Mouse (Mus musculus) G1E (cell line): ENCODE measurements around the gene Angptl2.

Experiments
- CTCF ChIP-seq: IDR thresholded peaks from 2 replicates; pipeline ENCODE4 v1.5.1; 2012; ENCODE audit warnings: low read depth, low read length, inconsistent platforms, mixed read lengths
- GATA1 ChIP-seq: IDR thresholded peaks from 2 replicates; pipeline ENCODE4 v1.6.1; 2012; ENCODE audit warnings: borderline replicate concordance, low read length, inconsistent platforms, mixed read lengths
- TAL1 ChIP-seq: conservative IDR thresholded peaks from 2 replicates; pipeline ENCODE4 v1.6.1; 2012; ENCODE audit warnings: low read depth, low read length, inconsistent platforms, mixed read lengths

- no peak for TF ChIP-seq CTCF
- no peak for TF ChIP-seq GATA1
- TF ChIP-seq TAL1: no peak
Observed at GRCm38 (mm10) chr2:33208134-33208533, 7.7 kb upstream of the Angptl2 start.
